Mouse (Mus musculus) heart, postnatal 0 days (tissue): ENCODE results near the gene Il19.

ENCODE experiments used
- CTCF ChIP-seq: IDR thresholded peaks from 2 replicates; pipeline ENCODE4 v1.5.1; 2016; ENCODE audit warnings: antibody characterized with exemption, control low read depth, low read depth
- EP300 ChIP-seq: IDR thresholded peaks from 2 replicates; pipeline ENCODE4 v1.6.1; 2016; ENCODE audit warnings: antibody characterized with exemption, low read depth

- TF ChIP-seq CTCF (peak; percentile 36), EP300 (no peak)
Measured at GRCm38 (mm10) chr1:130984441-130984840, 44.5 kb upstream of the Il19 start.
